Mouse (Mus musculus) retina, adult 2 months (tissue): ENCODE results near the gene Tbc1d22a.

Experiments
- DNase-seq: peaks from one replicate; pipeline ENCODE4 v3.0.0-alpha.2; 2012; ENCODE audit warnings: low read depth, low spot score

Tbc1d22a gene

GRCm38 (mm10) chr15:86234517-86235441, 20.5 kb downstream of the Tbc1d22a start:
- DNase-seq, result no peak

- peak; percentile 38 for DNase-seq
Measured at GRCm38 (mm10) chr15:86236252-86236651, 22.0 kb downstream of the Tbc1d22a start.

GRCm38 (mm10) chr15:86238076-86238475, 23.8 kb downstream of the Tbc1d22a start:
- DNase-seq, result no peak

GRCm38 (mm10) chr15:86239068-86239467, 24.8 kb downstream of the Tbc1d22a start:
- DNase-seq, result no peak

GRCm38 (mm10) chr15:86239801-86240200, 25.5 kb downstream of the Tbc1d22a start:
- DNase-seq, result peak; percentile 18

GRCm38 (mm10) chr15:86243708-86244107, 29.4 kb downstream of the Tbc1d22a start:
- DNase-seq, result peak; percentile 49

GRCm38 (mm10) chr15:86244380-86244779, 30.1 kb downstream of the Tbc1d22a start:
- no peak for DNase-seq

- peak; percentile 11 for DNase-seq
Measured at GRCm38 (mm10) chr15:86250269-86250668, 36.0 kb downstream of the Tbc1d22a start.

- no peak for DNase-seq
Measured at GRCm38 (mm10) chr15:86252130-86252529, 37.9 kb downstream of the Tbc1d22a start.

- DNase-seq, result no peak
Measured at GRCm38 (mm10) chr15:86252684-86253083, 38.4 kb downstream of the Tbc1d22a start.

GRCm38 (mm10) chr15:86253411-86253810, 39.2 kb downstream of the Tbc1d22a start:
- DNase-seq, result no peak

GRCm38 (mm10) chr15:86256201-86256600, 41.9 kb downstream of the Tbc1d22a start:
- DNase-seq, result no peak

GRCm38 (mm10) chr15:86256728-86257179, 42.5 kb downstream of the Tbc1d22a start:
- DNase-seq, result no peak

- no peak for DNase-seq
Measured at GRCm38 (mm10) chr15:86257916-86258685, 43.8 kb downstream of the Tbc1d22a start.

GRCm38 (mm10) chr15:86259233-86259632, 45.0 kb downstream of the Tbc1d22a start:
- DNase-seq, result no peak

- DNase-seq, result no peak
Measured at GRCm38 (mm10) chr15:86260111-86260510, 45.9 kb downstream of the Tbc1d22a start.

- no peak for DNase-seq
Measured at GRCm38 (mm10) chr15:86264389-86264788, 50.1 kb downstream of the Tbc1d22a start.

- DNase-seq, result no peak
Measured at GRCm38 (mm10) chr15:86264803-86265202, 50.5 kb downstream of the Tbc1d22a start.

GRCm38 (mm10) chr15:86266975-86267374, 52.7 kb downstream of the Tbc1d22a start:
- no peak for DNase-seq

GRCm38 (mm10) chr15:86268526-86268925, 54.3 kb downstream of the Tbc1d22a start:
- no peak for DNase-seq

- no peak for DNase-seq
Measured at GRCm38 (mm10) chr15:86275754-86276153, 61.5 kb downstream of the Tbc1d22a start.

- no peak for DNase-seq
Measured at GRCm38 (mm10) chr15:86276538-86277264, 62.4 kb downstream of the Tbc1d22a start.
